In genomic region chr19:27325558-27325957, GRCm38 (mm10) we compare ENCODE assay signal across 30 mouse cellular contexts. TPM values are rescaled to one million over a fixed set of nuclear protein-coding genes. Genes with fewer than 3 reads are reported as not detected.
"Had no signal": no experiment of that assay in that cellular context is flagged by ENCODE, and none has a peak within 500 bp of the region (broad histone marks: within the 10 kb centered on the region; RNA-seq: fewer than 3 reads in every experiment).

No protein-coding gene starts in this region.

- H3K36me3 ChIP-seq: heart, embryonic 13.5 days; heart, embryonic 15.5 days; hindbrain, embryonic 10.5 days; hindbrain, embryonic 12.5 days; limb, embryonic 13.5 days; limb, embryonic 15.5 days had no signal

- H3K27me3 ChIP-seq: heart, embryonic 13.5 days; heart, embryonic 15.5 days; hindbrain, embryonic 12.5 days; limb, embryonic 13.5 days; limb, embryonic 15.5 days had no signal

- H3K9ac ChIP-seq: forebrain, postnatal 0 days; heart, embryonic 13.5 days; heart, embryonic 15.5 days; hindbrain, embryonic 12.5 days; hindbrain, embryonic 14.5 days; limb, embryonic 13.5 days; limb, embryonic 15.5 days; liver, embryonic 14.5 days had no signal

- ATAC-seq: forebrain, postnatal 0 days; hindbrain, embryonic 16.5 days; inflammation-experienced regulatory T-cells, adult 6 months had no signal

- H3K4me2 ChIP-seq: heart, embryonic 11.5 days; heart, embryonic 13.5 days; heart, embryonic 15.5 days; hindbrain, embryonic 12.5 days; hindbrain, embryonic 14.5 days; limb, embryonic 13.5 days; limb, embryonic 15.5 days; liver, embryonic 11.5 days had no signal

- H3K9me3 ChIP-seq: heart, embryonic 13.5 days; heart, embryonic 15.5 days; hindbrain, embryonic 12.5 days; limb, embryonic 13.5 days; limb, embryonic 15.5 days had no signal

- H3K4me3 ChIP-seq: heart, embryonic 13.5 days; heart, embryonic 15.5 days; hindbrain, embryonic 10.5 days; hindbrain, embryonic 12.5 days; limb, embryonic 13.5 days; limb, embryonic 15.5 days had no signal

- H3K27ac ChIP-seq: heart, embryonic 13.5 days; heart, embryonic 15.5 days; hindbrain, embryonic 10.5 days; hindbrain, embryonic 12.5 days; hindbrain, embryonic 14.5 days; kidney, postnatal 0 days; limb, embryonic 13.5 days; limb, embryonic 15.5 days; liver, embryonic 14.5 days had no signal

- DNase-seq: forebrain, postnatal 0 days; gastrocnemius, postnatal 14 days; gastrocnemius, postnatal 36 days; heart, adult 18-20 months; heart, postnatal 4 days; kidney, adult 18-20 months; kidney, adult 8-10 months; kidney, postnatal 14 days; kidney, postnatal 36 days; layer of hippocampus, adult 9-11 months; layer of hippocampus, postnatal 36 days; left cerebral cortex, postnatal 4 days had no signal

- H3K4me1 ChIP-seq: hindbrain, embryonic 10.5 days; hindbrain, embryonic 12.5 days; limb, embryonic 15.5 days had no signal

RNA-seq across cellular contexts. Expression of gene Kcnv2, which starts 3.2 kb away (rescaled TPM):
- total RNA-seq: left cerebral cortex, adult 18-20 months; left cerebral cortex, postnatal 10 days; left cerebral cortex, postnatal 25 days had no signal
- polyA plus RNA-seq: forebrain, postnatal 0 days; gonadal fat pad, adult 2 months; inflammation-experienced regulatory T-cells, adult 6 months; limb, embryonic 11.5 days; liver, embryonic 14.5 days had no signal
